Mouse (Mus musculus): ENCODE measurements at regions not wholly inside any gene's neighbourhood (a gene's known extent, or its start where the extent isn't known, plus 50 kb on each side); places are given as distances from the start of the nearest gene placed in this dataset. TPM values are rescaled to one million over a fixed set of nuclear protein-coding genes. Genes with fewer than 3 reads are reported as not detected.

DNA sequence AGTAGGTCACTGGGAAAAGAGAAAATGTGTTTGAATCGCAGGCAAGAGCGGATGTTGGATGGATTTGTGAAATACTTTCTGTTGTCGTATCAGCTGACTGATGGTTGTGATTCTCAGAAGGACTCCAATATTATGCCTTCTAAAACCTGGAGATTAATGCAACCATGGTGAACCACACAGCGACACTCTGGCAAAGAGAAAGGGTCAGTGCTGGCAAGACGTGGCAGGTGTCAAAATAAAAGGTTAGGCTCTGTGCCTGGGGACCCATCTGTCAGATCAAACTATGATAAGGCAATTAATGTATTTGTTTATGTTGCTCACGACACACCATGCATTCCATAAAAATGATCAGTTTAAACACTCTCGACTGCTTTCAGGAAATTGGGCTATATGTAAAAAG lies 50.0 kb upstream of the Dpyd start:
- H3K4me2 ChIP-seq (ENCODE audit: low read depth), result no peak overlapping the region
- WGBS, result 60% methylated on average over 7 of the region's 7 CpGs
- DNase-seq (ENCODE audit: low spot score), result no peak
- no peak for ATAC-seq (ENCODE audit: insufficient read depth, low FRiP score, low TSS enrichment)
- no peak overlapping the region for H3K27ac ChIP-seq (ENCODE audit: low read depth, low read length)
- no peaks in the 10 kb centered on the region for H3K36me3 ChIP-seq (ENCODE audit: control insufficient read depth, insufficient read depth, low read length)
- no peaks in the 10 kb centered on the region for H3K9me3 ChIP-seq (ENCODE audit: control insufficient read depth, low read length)
- H3K4me1 ChIP-seq (ENCODE audit: control insufficient read depth, insufficient read depth, low read length), result no peaks in the 10 kb centered on the region; the same call in 1 of the 2 replicates
- no peak overlapping the region for H3K9ac ChIP-seq (ENCODE audit: low read length)
- H3K27me3 ChIP-seq (ENCODE audit: control insufficient read depth, insufficient read depth, low read length), result no peaks in the 10 kb centered on the region
- H3K4me3 ChIP-seq (ENCODE audit: low read depth, low read length), result no peak overlapping the region

MicroRNA genes in the stretch of these regions (microRNA counts, 519-probe panel; counts per million panel counts)
- microRNA mmu-miR-137, result 4,392 counts per million, percentile 81 among the panel's probes with 10 or more counts

Small RNA genes in the stretch of these regions (microRNA-seq; reads per million reads assigned to microRNA genes)
- gene Gm24155 (not detected), gene Mir137 (1,859 reads per million, percentile 82 among the genes with 10 or more reads in this experiment)
